Mouse (Mus musculus) hindbrain, embryonic 16.5 days (tissue): ENCODE results near the gene Rep15. TPM values are rescaled to one million over a fixed set of nuclear protein-coding genes. Genes with fewer than 3 reads are reported as not detected.

Experiments used
- ATAC-seq: fragments of 200-750 bp; cut with Nextera tagmentation; 2 replicates; pipeline ENCODE4 v1.8.0; 2017; ENCODE audit warnings: moderate TSS enrichment, moderate library complexity
- H3K27ac ChIP-seq: fragments of 300-500 bp; sonication (generic); 2 replicates; pipeline ENCODE4 v1.5.1; 2014; ENCODE audit warnings: low read depth, mild to moderate bottlenecking, control low read depth, low read length, moderate library complexity
- H3K27me3 ChIP-seq: fragments of 300-500 bp; sonication (generic); replicated peaks from 2 replicates; pipeline ENCODE4 v1.6.1; 2014; ENCODE audit warnings: low read length; ENCODE audit not compliant: control insufficient read depth, insufficient read depth
- H3K36me3 ChIP-seq: fragments of 300-500 bp; sonication (generic); 2 replicates; pipeline ENCODE4 v1.6.1; 2014; ENCODE audit warnings: mild to moderate bottlenecking, low read length, moderate library complexity, mixed read lengths; ENCODE audit not compliant: control insufficient read depth, insufficient read depth
- H3K4me1 ChIP-seq: fragments of 300-500 bp; sonication (generic); 2 replicates; pipeline ENCODE4 v1.6.1; 2014; ENCODE audit warnings: low read depth, low read length; ENCODE audit not compliant: control insufficient read depth, insufficient read depth
- H3K4me2 ChIP-seq: fragments of 300-500 bp; sonication (generic); 2 replicates; pipeline ENCODE4 v1.6.1; 2014; ENCODE audit warnings: mild to moderate bottlenecking, low read length, control low read depth, moderate library complexity
- H3K4me3 ChIP-seq: fragments of 300-500 bp; sonication (generic); 2 replicates; pipeline ENCODE4 v1.5.1; 2014; ENCODE audit warnings: mild to moderate bottlenecking, low read length, control low read depth, moderate library complexity
- H3K9ac ChIP-seq: fragments of 300-500 bp; sonication (generic); 2 replicates; pipeline ENCODE4 v1.6.1; 2014; ENCODE audit warnings: low read depth, mild to moderate bottlenecking, control low read depth, low read length, moderate library complexity
- H3K9me3 ChIP-seq: fragments of 300-500 bp; sonication (generic); 2 replicates; pipeline ENCODE4 v1.6.1; 2014; ENCODE audit warnings: mild to moderate bottlenecking, low read length, moderate library complexity; ENCODE audit not compliant: control insufficient read depth
- WGBS: fragments of 180-500 bp; shearing (Covaris S2); extraction: QIAGEN DNeasy Blood & Tissue Kit; methylation state at CpG from one replicate; pipeline ENCODE4 v1.1.7; 2014; 5-methylcytosine and 5-hydroxymethylcytosine counted together
- polyA plus RNA-seq: library from polyadenylated mRNA; unstranded; fragments of >200 nt; fragmentation: Nextera tagmentation; extraction: Ambion mirVana; gene quantifications from 2 replicates; pipeline ENCODE4 v1.2.1, GENCODE M21; 2015

Gene Rep15
- polyA plus RNA-seq, 1 experiment from 2014 or later, result 0.54 TPM

- no peak overlapping the region for H3K27ac ChIP-seq
Observed at GRCm38 (mm10) chr6:147064944-147065261, 32.5 kb downstream of the Rep15 start.

DNA sequence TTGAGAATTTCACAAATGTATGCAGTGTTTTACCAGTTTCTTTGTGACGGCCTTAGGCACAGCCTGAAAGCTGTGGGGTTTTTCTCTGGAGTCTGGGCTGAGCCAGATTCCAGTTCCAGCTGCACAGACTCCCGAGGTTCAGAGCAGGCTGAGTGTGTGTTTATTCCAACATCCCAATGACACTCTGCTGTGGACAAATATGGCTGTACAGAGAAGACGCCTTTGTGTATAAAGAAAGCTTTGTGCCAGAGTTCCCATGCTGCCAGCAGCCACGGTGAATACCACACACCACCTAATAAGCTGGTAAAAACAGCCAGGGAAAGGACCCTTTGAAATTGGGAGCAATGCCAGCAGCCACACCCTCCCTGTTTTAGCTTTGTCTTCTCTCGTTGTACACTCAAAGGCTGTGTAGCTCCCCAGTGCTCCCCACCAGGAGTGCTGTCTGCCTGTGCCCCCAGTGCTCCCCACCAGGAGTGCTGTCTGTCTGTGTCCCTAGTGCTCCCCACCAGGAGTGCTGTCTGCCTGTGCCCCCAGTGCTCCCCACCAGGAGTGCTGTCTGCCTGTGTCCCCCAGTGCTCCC, 43.5 kb downstream of the Rep15 start:
- H3K36me3 ChIP-seq, result peaks cover 8% of the 10 kb centered on the region
- no peak overlapping the region for H3K4me2 ChIP-seq
- peak; percentile 45; the same call in 1 of the 2 replicates for ATAC-seq
- no peaks in the 10 kb centered on the region for H3K4me1 ChIP-seq
- no peaks in the 10 kb centered on the region for H3K9me3 ChIP-seq
- 34% methylated on average over 5 of the region's 5 CpGs for WGBS
- H3K27me3 ChIP-seq, result no peaks in the 10 kb centered on the region
- no peak overlapping the region for H3K4me3 ChIP-seq
- H3K27ac ChIP-seq, result no peak overlapping the region
- no peak overlapping the region for H3K9ac ChIP-seq

More at GRCm38 (mm10) chr6:147064944-147065261, 32.5 kb downstream of the Rep15 start:
- no peak overlapping the region for H3K4me2 ChIP-seq
- no peak overlapping the region for H3K4me3 ChIP-seq
- WGBS, result 87% methylated on average over 6 of the region's 6 CpGs
- H3K4me1 ChIP-seq, result no peaks in the 10 kb centered on the region
- H3K9me3 ChIP-seq, result no peaks in the 10 kb centered on the region
- ATAC-seq, result no peak
- H3K9ac ChIP-seq, result no peak overlapping the region
- H3K27me3 ChIP-seq, result no peaks in the 10 kb centered on the region
- peaks cover 16% of the 10 kb centered on the region for H3K36me3 ChIP-seq

GRCm38 (mm10) chr6:147076878-147077277, 44.5 kb downstream of the Rep15 start:
- WGBS, result 61% methylated on average over 8 of the region's 8 CpGs
- Histone ChIP-seq H3K27ac (no peak overlapping the region), H3K9me3 (no peaks in the 10 kb centered on the region), H3K4me2 (no peak overlapping the region), H3K36me3 (no peaks in the 10 kb centered on the region; the same call in 1 of the 2 replicates), H3K4me3 (no peak overlapping the region), H3K9ac (no peak overlapping the region), H3K27me3 (no peaks in the 10 kb centered on the region), H3K4me1 (no peaks in the 10 kb centered on the region)
- ATAC-seq, result no peak

DNA sequence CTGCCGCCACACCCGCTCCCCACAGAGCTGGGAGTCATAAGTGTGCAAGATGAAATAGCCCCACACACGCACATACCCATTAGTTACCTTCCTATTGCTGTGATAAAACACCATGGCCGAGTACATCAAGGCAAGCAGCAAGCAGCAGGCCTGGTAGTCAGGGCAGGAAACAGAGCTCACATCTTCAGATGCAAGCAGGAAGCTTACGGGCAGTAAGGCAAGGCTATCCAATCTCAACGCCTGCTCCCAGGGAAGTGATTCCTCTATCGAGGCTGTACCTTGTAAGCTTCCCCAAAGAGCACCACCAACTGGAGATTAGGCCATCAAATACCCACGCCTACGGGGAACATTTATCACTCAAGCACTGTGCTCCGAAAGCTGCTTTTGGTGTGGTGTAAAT, 47.5 kb downstream of the Rep15 start:
- ATAC-seq, result no peak
- Histone ChIP-seq H3K4me1 (no peaks in the 10 kb centered on the region), H3K4me2 (no peak overlapping the region), H3K27me3 (no peaks in the 10 kb centered on the region), H3K36me3 (no peaks in the 10 kb centered on the region), H3K27ac (no peak overlapping the region), H3K9me3 (no peaks in the 10 kb centered on the region), H3K4me3 (no peak overlapping the region), H3K9ac (no peak overlapping the region)
- WGBS, result 88% methylated on average over 10 of the region's 10 CpGs

Other genes with a start within 250 kb of the Rep15 start
- gene Arntl2, start 236.5 kb upstream of the Rep15 start, polyA plus RNA-seq, result 3.3 and 4.6 TPM in 2 replicates
- gene Smco2, start 182.5 kb upstream of the Rep15 start, polyA plus RNA-seq, result not detected in 2 replicates
- 14.6 and 15.9 TPM in 2 replicates for gene Ppfibp1, start 144.1 kb upstream of the Rep15 start, polyA plus RNA-seq
- gene 1700034J05Rik, start 78.2 kb upstream of the Rep15 start, polyA plus RNA-seq, result 0.05 TPM in 1 of 2 replicates, not detected in the other
- gene Mrps35, start 10.2 kb downstream of the Rep15 start, polyA plus RNA-seq, result 76.1 and 81.6 TPM in 2 replicates
- 0.65 and 0.81 TPM in 2 replicates for gene Mansc4, start 54.4 kb downstream of the Rep15 start, polyA plus RNA-seq
- 6.3 and 8.2 TPM in 2 replicates for gene Klhl42, start 58.8 kb downstream of the Rep15 start, polyA plus RNA-seq
- gene Pthlh, start 231.6 kb downstream of the Rep15 start, polyA plus RNA-seq, result 3.9 and 4.4 TPM in 2 replicates